Mouse (Mus musculus): ENCODE measurements around the gene Phf7.

The Phf7 gene

GRCm38 (mm10) chr14:31251084-31251604 lies at the start of gene Phf7, which contains the start of gene Bap1:
Gene Phf7 (minus strand): TSS chr14:31251317.
Gene Bap1 (plus strand): TSS chr14:31251450.
- DNase-seq, result peak; percentile 95 to 97

GRCm38 (mm10) chr14:31285728-31286127 lies 34.6 kb upstream of the Phf7 start:
- no peak for DNase-seq

- peak; percentile 67 to 92 for DNase-seq
Measured at GRCm38 (mm10) chr14:31272164-31272563, 21.0 kb upstream of the Phf7 start.

- no peak for DNase-seq
Measured at GRCm38 (mm10) chr14:31271121-31271520, 20.0 kb upstream of the Phf7 start.

GRCm38 (mm10) chr14:31269456-31270100 lies 18.5 kb upstream of the Phf7 start:
- DNase-seq, result peak; percentile 29 to 31

- DNase-seq, result no peak
Measured at GRCm38 (mm10) chr14:31268301-31269001, 17.3 kb upstream of the Phf7 start.

- DNase-seq, result no peak
Measured at GRCm38 (mm10) chr14:31267649-31268048, 16.5 kb upstream of the Phf7 start.

- no peak for DNase-seq
Measured at GRCm38 (mm10) chr14:31260932-31261331, 9.8 kb upstream of the Phf7 start.

- no peak for DNase-seq
Measured at GRCm38 (mm10) chr14:31260374-31260773, 9.3 kb upstream of the Phf7 start.

GRCm38 (mm10) chr14:31258476-31259050 lies 7.4 kb upstream of the Phf7 start:
- DNase-seq, result peak; percentile 80 to 82

- DNase-seq, result no peak
Measured at GRCm38 (mm10) chr14:31252091-31252490, 974 bp upstream of the Phf7 start.

GRCm38 (mm10) chr14:31251626-31252025 lies 509 bp upstream of the Phf7 start:
- no peak for DNase-seq

- no peak for DNase-seq
Measured at GRCm38 (mm10) chr14:31250222-31251083, 664 bp downstream of the Phf7 start.

GRCm38 (mm10) chr14:31248396-31248795 lies 2.7 kb downstream of the Phf7 start:
- DNase-seq, result no peak

- no peak for DNase-seq
Measured at GRCm38 (mm10) chr14:31245946-31246345, 5.2 kb downstream of the Phf7 start.

- no peak for DNase-seq
Measured at GRCm38 (mm10) chr14:31244777-31245176, 6.3 kb downstream of the Phf7 start.

- no peak for DNase-seq
Measured at GRCm38 (mm10) chr14:31240528-31240927, 10.6 kb downstream of the Phf7 start.

GRCm38 (mm10) chr14:31237101-31237882 lies 13.8 kb downstream of the Phf7 start:
- no peak for DNase-seq

GRCm38 (mm10) chr14:31233996-31234591 lies 17.0 kb downstream of the Phf7 start:
- peak; percentile 77 to 92 for DNase-seq

- peak; percentile 54 to 71 for DNase-seq
Measured at GRCm38 (mm10) chr14:31233070-31233995, 17.8 kb downstream of the Phf7 start.

All from kidney, postnatal 36 days (tissue).